Mouse (Mus musculus): Measurements from ENCODE around the gene H2-DMb2. TPM values are rescaled to one million over a fixed set of nuclear protein-coding genes. Genes with fewer than 3 reads are reported as not detected.

The H2-DMb2 gene
- polyA plus RNA-seq, 1 experiment from 2014 or later: 0.54 TPM

- WGBS (ENCODE audit: insufficient replicate concordance): 12% methylated on average over 6 of the region's 6 CpGs
- H3K4me1 ChIP-seq (replicated peaks): peaks cover 78% of the 10 kb centered on the region
- peaks cover 41% of the 10 kb centered on the region for H3K27me3 ChIP-seq
- no peak overlapping the region for H3K27ac ChIP-seq (replicated peaks)
- no peak for ATAC-seq (ENCODE audit: insufficient read depth)
- H3K9me3 ChIP-seq (replicated peaks): no peaks in the 10 kb centered on the region
- H3K4me2 ChIP-seq: peak overlapping the region; percentile 35
- no peak overlapping the region for H3K4me3 ChIP-seq (replicated peaks)
- H3K9ac ChIP-seq: no peak overlapping the region
- H3K36me3 ChIP-seq (replicated peaks): no peaks in the 10 kb centered on the region; the same call in 1 of the 2 replicates
Observed at GRCm38 (mm10) chr17:34127475-34127874, 15.6 kb upstream of the H2-DMb2 start.

- WGBS (ENCODE audit: insufficient replicate concordance): 28% methylated on average over 13 of the region's 13 CpGs
- Histone ChIP-seq H3K27ac (replicated peaks) (no peak overlapping the region), H3K27me3 (peaks cover 41% of the 10 kb centered on the region), H3K9me3 (replicated peaks) (no peaks in the 10 kb centered on the region), H3K36me3 (replicated peaks) (no peaks in the 10 kb centered on the region; the same call in 1 of the 2 replicates), H3K4me3 (replicated peaks) (no peak overlapping the region), H3K4me2 (0 out of 2 replicates have a peak overlapping the region, but pooled peaks have one; percentile 23), H3K9ac (no peak overlapping the region), H3K4me1 (replicated peaks) (peaks cover 68% of the 10 kb centered on the region)
- no peak for ATAC-seq (ENCODE audit: insufficient read depth)
Observed at GRCm38 (mm10) chr17:34128264-34128937, 14.7 kb upstream of the H2-DMb2 start.

GRCm38 (mm10) chr17:34128944-34129791 is 13.9 kb upstream of the H2-DMb2 start:
- peaks cover 61% of the 10 kb centered on the region for H3K4me1 ChIP-seq (replicated peaks)
- no peak overlapping the region for H3K9ac ChIP-seq

GRCm38 (mm10) chr17:34130073-34130947 is 12.8 kb upstream of the H2-DMb2 start:
- Histone ChIP-seq H3K9ac (no peak overlapping the region), H3K9me3 (replicated peaks) (no peaks in the 10 kb centered on the region), H3K4me3 (replicated peaks) (no peak overlapping the region), H3K4me1 (replicated peaks) (peaks cover 51% of the 10 kb centered on the region), H3K36me3 (replicated peaks) (no peaks in the 10 kb centered on the region; the same call in 1 of the 2 replicates), H3K4me2 (no peak overlapping the region), H3K27me3 (peaks cover 41% of the 10 kb centered on the region), H3K27ac (replicated peaks) (no peak overlapping the region)
- no peak for ATAC-seq (ENCODE audit: insufficient read depth)
- 58% methylated on average over 19 of the region's 19 CpGs for WGBS (ENCODE audit: insufficient replicate concordance)

More at GRCm38 (mm10) chr17:34128944-34129791, 13.9 kb upstream of the H2-DMb2 start:
- ATAC-seq (ENCODE audit: insufficient read depth): no peak
- H3K27ac ChIP-seq (replicated peaks): no peak overlapping the region
- H3K4me3 ChIP-seq (replicated peaks): no peak overlapping the region
- H3K36me3 ChIP-seq (replicated peaks): no peaks in the 10 kb centered on the region; the same call in 1 of the 2 replicates
- WGBS (ENCODE audit: insufficient replicate concordance): 15% methylated on average over 18 of the region's 18 CpGs
- H3K27me3 ChIP-seq: peaks cover 41% of the 10 kb centered on the region
- H3K4me2 ChIP-seq: 0 out of 2 replicates have a peak overlapping the region, but pooled peaks have one; percentile 23
- no peaks in the 10 kb centered on the region for H3K9me3 ChIP-seq (replicated peaks)

GRCm38 (mm10) chr17:34131911-34132310 is 11.2 kb upstream of the H2-DMb2 start:
- ATAC-seq (ENCODE audit: insufficient read depth): no peak
- H3K4me1 ChIP-seq (replicated peaks): peaks cover 44% of the 10 kb centered on the region
- H3K9me3 ChIP-seq (replicated peaks): no peaks in the 10 kb centered on the region
- no peaks in the 10 kb centered on the region for H3K36me3 ChIP-seq (replicated peaks)
- H3K4me2 ChIP-seq: no peak overlapping the region
- H3K9ac ChIP-seq: no peak overlapping the region
- H3K27ac ChIP-seq (replicated peaks): no peak overlapping the region
- H3K4me3 ChIP-seq (replicated peaks): no peak overlapping the region
- 65% methylated on average over 7 of the region's 7 CpGs for WGBS (ENCODE audit: insufficient replicate concordance)
- peaks cover 48% of the 10 kb centered on the region for H3K27me3 ChIP-seq

- Histone ChIP-seq H3K36me3 (replicated peaks) (no peaks in the 10 kb centered on the region), H3K27ac (replicated peaks) (no peak overlapping the region), H3K9ac (no peak overlapping the region), H3K4me1 (replicated peaks) (peaks cover 30% of the 10 kb centered on the region), H3K4me2 (no peak overlapping the region), H3K27me3 (peaks cover 52% of the 10 kb centered on the region), H3K4me3 (replicated peaks) (no peak overlapping the region), H3K9me3 (replicated peaks) (no peaks in the 10 kb centered on the region)
- WGBS (ENCODE audit: insufficient replicate concordance): 68% methylated on average over 11 of the region's 11 CpGs
- ATAC-seq (ENCODE audit: insufficient read depth): no peak
Observed at GRCm38 (mm10) chr17:34133289-34133688, 9.8 kb upstream of the H2-DMb2 start.

GRCm38 (mm10) chr17:34134451-34134850 is 8.7 kb upstream of the H2-DMb2 start:
- 67% methylated on average over 3 of the region's 3 CpGs for WGBS (ENCODE audit: insufficient replicate concordance)
- Histone ChIP-seq H3K36me3 (replicated peaks) (no peaks in the 10 kb centered on the region), H3K9ac (no peak overlapping the region), H3K27ac (replicated peaks) (no peak overlapping the region), H3K4me2 (no peak overlapping the region), H3K4me3 (replicated peaks) (no peak overlapping the region), H3K9me3 (replicated peaks) (no peaks in the 10 kb centered on the region), H3K27me3 (peaks cover 52% of the 10 kb centered on the region), H3K4me1 (replicated peaks) (peaks cover 24% of the 10 kb centered on the region)
- ATAC-seq (ENCODE audit: insufficient read depth): no peak

GRCm38 (mm10) chr17:34135297-34136224 is 7.5 kb upstream of the H2-DMb2 start:
- H3K9me3 ChIP-seq (replicated peaks): no peaks in the 10 kb centered on the region
- peaks cover 27% of the 10 kb centered on the region for H3K4me1 ChIP-seq (replicated peaks)
- peak overlapping the region; percentile 71 for H3K4me2 ChIP-seq
- peak overlapping the region; percentile 49 for H3K4me3 ChIP-seq (replicated peaks)
- no peaks in the 10 kb centered on the region for H3K36me3 ChIP-seq (replicated peaks)
- no peak overlapping the region for H3K27ac ChIP-seq (replicated peaks)
- 6% methylated on average over 31 of the region's 31 CpGs for WGBS (ENCODE audit: insufficient replicate concordance)
- ATAC-seq (ENCODE audit: insufficient read depth): peak; percentile 85
- peaks cover 52% of the 10 kb centered on the region for H3K27me3 ChIP-seq
- H3K9ac ChIP-seq: peak overlapping the region; percentile 33; the same call in 1 of the 2 replicates

GRCm38 (mm10) chr17:34137601-34138000 is 5.5 kb upstream of the H2-DMb2 start:
- no peak overlapping the region for H3K4me2 ChIP-seq
- peaks cover 31% of the 10 kb centered on the region for H3K4me1 ChIP-seq (replicated peaks)
- H3K27me3 ChIP-seq: peaks cover 59% of the 10 kb centered on the region
- H3K9ac ChIP-seq: no peak overlapping the region
- H3K36me3 ChIP-seq (replicated peaks): no peaks in the 10 kb centered on the region
- no peak overlapping the region for H3K27ac ChIP-seq (replicated peaks)
- WGBS (ENCODE audit: insufficient replicate concordance): 63% methylated on average over 7 of the region's 7 CpGs
- ATAC-seq (ENCODE audit: insufficient read depth): no peak
- H3K9me3 ChIP-seq (replicated peaks): no peaks in the 10 kb centered on the region
- H3K4me3 ChIP-seq (replicated peaks): no peak overlapping the region

- 67% methylated on average over 7 of the region's 7 CpGs for WGBS (ENCODE audit: insufficient replicate concordance)
- peaks cover 59% of the 10 kb centered on the region for H3K27me3 ChIP-seq
Observed at GRCm38 (mm10) chr17:34138655-34139054, 4.5 kb upstream of the H2-DMb2 start.

More at GRCm38 (mm10) chr17:34138655-34139054, 4.5 kb upstream of the H2-DMb2 start:
- ATAC-seq (ENCODE audit: insufficient read depth): no peak
- Histone ChIP-seq H3K9ac (no peak overlapping the region), H3K9me3 (replicated peaks) (no peaks in the 10 kb centered on the region), H3K27ac (replicated peaks) (no peak overlapping the region), H3K36me3 (replicated peaks) (no peaks in the 10 kb centered on the region), H3K4me1 (replicated peaks) (peaks cover 34% of the 10 kb centered on the region), H3K4me2 (no peak overlapping the region), H3K4me3 (replicated peaks) (no peak overlapping the region)

Data from liver, embryonic 15.5 days (tissue).